Mouse (Mus musculus): ENCODE measurements around the gene Clybl.

- TF ChIP-seq CTCF (conservative IDR thresholded peaks at IDR 0.05 in 1 of 2, IDR thresholded peaks at IDR 0.05 in 1 of 2; ENCODE audit: low read depth in 2 of 2, low read length in 2 of 2) (peak; percentile 34 to 64; a peak in 3 of 4 replicates), POLR2A (IDR thresholded peaks at IDR 0.05; ENCODE audit: low read depth, low read length) (no peak), USF1 (IDR thresholded peaks at IDR 0.05; ENCODE audit: low read depth, low read length) (no peak), MAZ (IDR thresholded peaks at IDR 0.05; ENCODE audit: low read depth, low read length) (no peak), CHD2 (IDR thresholded peaks at IDR 0.05; ENCODE audit: low read length) (no peak), JUND (conservative IDR thresholded peaks at IDR 0.05; ENCODE audit: low read depth, low read length) (no peak), SIN3A (IDR thresholded peaks at IDR 0.05; ENCODE audit: low read length) (no peak), POLR2AphosphoS2 (IDR thresholded peaks at IDR 0.05; ENCODE audit: low read depth, low read length) (no peak), RCOR1 (conservative IDR thresholded peaks at IDR 0.05; ENCODE audit: low read depth, low read length) (no peak), E2F4 (IDR thresholded peaks at IDR 0.05; ENCODE audit: insufficient replicate concordance, low read depth, low read length) (no peak), MEF2A (IDR thresholded peaks at IDR 0.05; ENCODE audit: borderline replicate concordance, low read depth, low read length) (no peak), RAD21 (IDR thresholded peaks at IDR 0.05; ENCODE audit: low read depth, low read length) (peak; percentile 46), NRF1 (IDR thresholded peaks at IDR 0.05; ENCODE audit: low read depth, low read length) (no peak)
Observed at GRCm38 (mm10) chr14:122249123-122249522, 67.6 kb downstream of the Clybl start.

Measured in CH12.LX (cell line).